Mouse (Mus musculus) erythroblast, embryonic 14.5 days (primary cell): ENCODE results near the gene Kidins220.

Experiments used
- GATA1 ChIP-seq: IDR thresholded peaks from 2 replicates; pipeline ENCODE4 v1.6.1; 2012; ENCODE audit warnings: low read length, inconsistent platforms, mixed read lengths
- TAL1 ChIP-seq: IDR thresholded peaks from 3 replicates; pipeline ENCODE4 v1.6.1; 2012; ENCODE audit warnings: low read length, inconsistent platforms, mixed read lengths

GRCm38 (mm10) chr12:24943427-24943826 lies 31.3 kb upstream of the Kidins220 start:
- TF ChIP-seq GATA1 (no peak), TAL1 (no peak)
